Mouse (Mus musculus) lung, postnatal 0 days (tissue): Measurements from ENCODE around the gene Tle6. TPM values are rescaled to one million over a fixed set of nuclear protein-coding genes. Genes with fewer than 3 reads are reported as not detected.
"Not testable (repeated sequence)": the region's sequence is repeated elsewhere in the genome, so short reads cannot be mapped to it uniquely, and the experiment has no call there.

Experiments used
- ATAC-seq: fragments of 200-750 bp; cut with Nextera tagmentation; 2 replicates; pipeline ENCODE4 v1.8.0; 2017; ENCODE audit warnings: moderate library complexity
- DNase-seq: peaks from one replicate; pipeline ENCODE4 v3.0.0-alpha.2; 2016; ENCODE audit warnings: low spot score
- H3K27ac ChIP-seq: fragments of 300-500 bp; sonication (generic); 2 replicates; pipeline ENCODE4 v1.5.1; 2014; ENCODE audit warnings: antibody characterized with exemption, mild to moderate bottlenecking, low read length, mixed read lengths
- H3K27me3 ChIP-seq: fragments of 300-500 bp; sonication (generic); replicated peaks from 2 replicates; pipeline ENCODE4 v1.6.1; 2014; ENCODE audit warnings: low read length, mixed read lengths; ENCODE audit not compliant: insufficient read depth
- H3K36me3 ChIP-seq: fragments of 300-500 bp; sonication (generic); 2 replicates; pipeline ENCODE4 v1.6.1; 2014; ENCODE audit warnings: low read length, mixed read lengths; ENCODE audit not compliant: insufficient read depth
- H3K4me1 ChIP-seq: fragments of 300-500 bp; sonication (generic); 2 replicates; pipeline ENCODE4 v1.6.1; 2014; ENCODE audit warnings: antibody characterized with exemption, low read depth, low read length, mixed read lengths; ENCODE audit not compliant: insufficient read depth
- H3K4me2 ChIP-seq: fragments of 300-500 bp; sonication (generic); replicated peaks from 2 replicates; pipeline ENCODE4 v1.6.1; 2014; ENCODE audit warnings: low read depth, mild to moderate bottlenecking, low read length, moderate library complexity, mixed read lengths
- H3K4me3 ChIP-seq: fragments of 300-500 bp; sonication (generic); 2 replicates; pipeline ENCODE4 v1.5.1; 2014; ENCODE audit warnings: low read depth, low read length
- H3K9ac ChIP-seq: fragments of 300-500 bp; sonication (generic); replicated peaks from 2 replicates; pipeline ENCODE4 v1.6.1; 2014; ENCODE audit warnings: low read depth, mild to moderate bottlenecking
- H3K9me3 ChIP-seq: fragments of 300-500 bp; sonication (generic); 2 replicates; pipeline ENCODE4 v1.6.1; 2016; ENCODE audit warnings: low read length, mixed read lengths
- CTCF ChIP-seq: IDR thresholded peaks from 2 replicates; pipeline ENCODE4 v1.5.1; 2016; ENCODE audit warnings: antibody characterized with exemption, mild to moderate bottlenecking
- EP300 ChIP-seq: IDR thresholded peaks from 2 replicates; pipeline ENCODE4 v1.6.1; 2016; ENCODE audit warnings: antibody characterized with exemption, mild to moderate bottlenecking, control low read depth
- WGBS: fragments of 180-500 bp; shearing (Covaris S2); extraction: QIAGEN DNeasy Blood & Tissue Kit; methylation state at CpG from one replicate; pipeline ENCODE4 v1.1.7; 2014; 5-methylcytosine and 5-hydroxymethylcytosine counted together
- polyA plus RNA-seq: library from polyadenylated mRNA; unstranded; fragments of >200 nt; fragmentation: Nextera tagmentation; extraction: Ambion mirVana; gene quantifications from 2 replicates; pipeline ENCODE4 v1.2.1, GENCODE M21; 2015

The Tle6 gene
- polyA plus RNA-seq: 12.8 and 18.5 TPM in 2 replicates

DNA sequence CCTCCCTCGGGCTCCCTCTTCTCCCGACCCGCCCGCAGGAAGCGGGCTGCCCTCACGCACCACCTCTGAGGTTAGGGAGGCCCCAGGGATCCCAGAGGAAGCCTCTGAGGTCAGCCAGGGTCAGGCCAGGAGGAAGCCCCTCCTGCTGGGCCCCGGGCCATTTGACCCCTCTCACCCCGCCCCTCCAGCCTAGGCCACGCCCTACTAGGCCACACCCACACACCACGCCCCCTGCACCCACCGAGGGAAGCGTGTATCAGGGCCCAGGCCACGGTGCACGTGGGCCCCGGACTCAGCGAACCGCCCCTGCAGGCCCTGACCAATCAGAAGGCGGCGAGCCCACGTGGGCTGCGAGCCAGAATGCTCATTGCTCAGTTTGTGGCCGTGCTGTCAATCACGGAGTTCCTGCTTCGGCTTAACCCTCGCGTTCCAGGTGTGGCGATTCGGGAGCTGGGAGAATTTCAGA is at the start of gene Tle6:
TSS of gene Tle6 (minus strand) at position 336 of the 466 bp plus-strand sequence.
- no peaks in the 10 kb centered on the region for H3K9me3 ChIP-seq
- peak within 1 kb of the TSS; percentile 16; the same call in 1 of the 2 replicates for H3K4me3 ChIP-seq
- peaks cover 15% of the 10 kb centered on the region; the same call in 1 of the 2 replicates for H3K4me1 ChIP-seq
- H3K4me2 ChIP-seq: peak within 1 kb of the TSS; percentile 58
- TF ChIP-seq CTCF: no peak
- 0 out of 2 replicates have a peak, but pooled peaks have one; percentile 25 for TF ChIP-seq EP300
- WGBS: under 1% methylated on average over 27 of the region's 28 CpGs
- H3K9ac ChIP-seq: no peak within 1 kb of the TSS
- H3K27ac ChIP-seq: 0 out of 2 replicates have a peak within 1 kb of the TSS, but pooled peaks have one; percentile 43
- ATAC-seq (peak; percentile 89), DNase-seq (peak; percentile 96)
- no peaks in the 10 kb centered on the region for H3K27me3 ChIP-seq
- H3K36me3 ChIP-seq: no peaks in the 10 kb centered on the region

DNA sequence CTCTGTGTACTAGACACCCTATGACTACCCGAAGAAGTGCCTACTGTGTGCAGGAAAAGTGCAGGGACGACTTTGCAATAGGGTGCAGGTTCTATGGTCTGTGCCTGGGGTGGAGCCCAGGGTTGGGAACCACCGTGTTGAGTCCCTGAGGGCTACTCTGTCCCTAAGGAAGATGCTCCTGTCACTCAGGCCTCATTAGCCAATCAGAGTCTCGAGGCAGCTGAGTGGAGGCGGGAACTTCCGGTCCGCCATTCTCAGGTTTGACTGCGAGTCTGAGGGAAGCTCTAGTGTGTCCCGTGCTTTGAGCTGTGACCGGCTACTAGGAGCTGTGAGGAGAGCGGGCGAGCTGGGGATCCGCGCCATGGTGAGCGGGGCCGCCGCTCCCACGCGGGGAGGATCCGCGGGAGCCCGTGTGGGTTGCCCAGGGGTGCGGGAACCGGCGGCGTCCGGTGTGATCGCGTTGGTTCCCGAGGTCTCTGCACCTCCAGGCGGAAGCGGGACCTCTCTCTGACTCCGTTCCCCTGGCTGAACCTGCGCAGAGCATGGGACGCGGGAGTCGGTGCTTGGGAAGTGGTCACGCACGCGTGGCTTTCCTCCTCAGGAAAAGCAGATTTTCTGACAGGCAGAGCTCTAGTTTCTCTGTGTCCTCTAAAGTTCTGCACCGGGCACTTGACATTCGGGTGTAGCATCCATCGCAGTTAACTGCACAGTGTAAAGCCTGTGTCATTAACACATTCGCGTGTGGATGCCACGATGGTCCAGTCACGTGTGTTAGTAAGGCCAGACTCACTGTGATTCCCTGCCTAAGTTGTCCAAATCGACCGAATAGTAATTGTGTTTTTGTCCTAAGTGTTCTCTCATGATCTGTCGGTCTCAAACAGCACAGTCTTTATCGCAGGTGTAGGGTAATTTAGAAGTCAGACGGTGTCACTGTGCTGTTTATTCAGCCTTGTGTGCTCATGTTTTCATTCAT is 48.2 kb upstream of the Tle6 start, which contains the start of gene Gm10778:
TSS of gene Gm10778 (plus strand) at position 257 of the 973 bp plus-strand sequence.
- 4% methylated on average over 31 of the region's 52 CpGs for WGBS

DNA sequence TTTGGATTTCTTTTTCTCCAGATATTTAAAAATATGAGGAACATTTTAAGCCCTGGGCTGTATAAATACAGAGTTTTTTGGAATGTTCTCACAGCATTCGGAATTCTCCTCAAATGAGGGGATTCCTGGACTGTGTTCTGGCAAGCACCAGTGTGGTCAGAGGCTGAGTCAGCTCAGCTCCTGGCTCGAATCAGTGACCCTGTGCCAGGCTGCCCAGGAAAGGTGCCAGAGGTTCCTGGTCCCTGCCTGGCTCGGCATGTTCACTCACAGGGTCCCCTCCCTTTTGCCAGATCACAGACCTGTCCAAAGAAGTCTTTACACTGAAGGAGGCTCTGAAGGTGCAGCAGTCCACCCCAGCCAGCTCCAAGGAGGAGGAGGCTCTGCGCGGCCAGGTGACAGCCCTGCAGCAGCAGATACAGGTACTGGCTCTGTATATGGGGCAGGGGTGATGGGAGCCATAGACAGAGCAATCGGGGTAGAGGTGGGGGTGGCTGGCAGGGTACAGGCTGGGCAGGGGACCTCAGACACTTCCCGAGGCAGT is 45.2 kb upstream of the Tle6 start:
- no peaks in the 10 kb centered on the region for H3K27me3 ChIP-seq
- WGBS: 72% methylated on average over 7 of the region's 7 CpGs
- H3K9ac ChIP-seq: no peak overlapping the region
- H3K4me3 ChIP-seq: no peak overlapping the region
- no peak for ATAC-seq
- H3K9me3 ChIP-seq: no peaks in the 10 kb centered on the region
- H3K4me2 ChIP-seq: no peak overlapping the region
- no peak for DNase-seq
- no peaks in the 10 kb centered on the region for H3K36me3 ChIP-seq
- peaks cover 5% of the 10 kb centered on the region; the same call in 1 of the 2 replicates for H3K4me1 ChIP-seq
- no peak for TF ChIP-seq EP300
- TF ChIP-seq CTCF: no peak
- H3K27ac ChIP-seq: no peak overlapping the region

More for the DNA sequence above, 48.2 kb upstream of the Tle6 start, which contains the start of gene Gm10778:
- H3K4me3 ChIP-seq: peak within 1 kb of the TSS; percentile 50
- peak; percentile 98 for ATAC-seq
- H3K36me3 ChIP-seq, H3K9me3 ChIP-seq, H3K27me3 ChIP-seq, H3K27ac ChIP-seq, H3K4me1 ChIP-seq: not testable (repeated sequence)
- DNase-seq: peak; percentile 93
- peak within 1 kb of the TSS; percentile 44 for H3K4me2 ChIP-seq
- H3K9ac ChIP-seq: peak within 1 kb of the TSS; percentile 46; the same call in 1 of the 2 replicates

DNA sequence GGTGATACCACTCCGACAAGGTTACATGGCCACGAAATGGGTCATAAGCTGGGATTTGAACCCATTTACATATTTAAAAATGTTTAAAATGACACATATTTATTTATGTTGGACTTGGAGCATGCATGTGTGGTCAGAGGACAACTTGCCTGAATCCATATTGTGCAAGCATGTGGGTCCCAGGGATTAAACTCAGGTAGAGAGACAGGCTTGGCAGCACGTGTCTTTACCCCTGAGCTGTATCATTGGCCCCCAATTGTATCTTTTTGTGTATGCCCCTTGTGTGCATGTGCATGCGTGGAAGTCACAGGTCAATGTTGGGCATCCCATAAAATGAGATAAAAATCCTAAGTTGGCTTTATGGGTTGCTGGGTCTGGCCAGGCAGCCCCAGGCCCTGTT is 44.5 kb upstream of the Tle6 start:
- 91% methylated on average over 4 of the region's 4 CpGs for WGBS
- no peak for DNase-seq
- no peak overlapping the region for H3K4me2 ChIP-seq
- no peaks in the 10 kb centered on the region for H3K27me3 ChIP-seq
- no peak overlapping the region for H3K4me3 ChIP-seq
- no peak overlapping the region for H3K27ac ChIP-seq
- ATAC-seq: no peak
- no peak overlapping the region for H3K9ac ChIP-seq
- H3K4me1 ChIP-seq: peaks cover 5% of the 10 kb centered on the region; the same call in 1 of the 2 replicates
- TF ChIP-seq EP300 (no peak), CTCF (no peak)
- no peaks in the 10 kb centered on the region for H3K36me3 ChIP-seq
- H3K9me3 ChIP-seq: no peaks in the 10 kb centered on the region

DNA sequence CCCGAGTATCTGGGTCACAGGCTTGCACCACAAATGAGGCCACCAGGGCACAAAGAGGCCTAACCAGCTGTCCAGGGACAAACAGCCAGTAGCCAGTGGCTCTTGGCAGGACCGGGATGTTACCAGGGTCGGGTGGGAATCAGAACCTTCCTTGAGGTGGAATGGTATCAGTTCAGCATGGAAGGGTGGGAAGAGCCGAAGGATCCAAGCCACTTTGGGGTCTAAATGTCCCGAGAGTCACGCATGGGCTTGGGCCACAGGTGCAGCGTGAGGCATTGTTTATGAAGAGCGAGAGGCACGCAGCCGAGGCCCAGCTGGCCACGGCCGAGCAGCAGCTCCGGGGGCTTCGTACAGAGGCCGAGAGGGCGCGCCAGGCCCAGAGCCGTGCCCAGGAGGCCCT is 43.8 kb upstream of the Tle6 start:
- Histone ChIP-seq H3K4me1 (peaks cover 5% of the 10 kb centered on the region; the same call in 1 of the 2 replicates), H3K9ac (no peak overlapping the region), H3K36me3 (no peaks in the 10 kb centered on the region), H3K9me3 (no peaks in the 10 kb centered on the region), H3K27ac (no peak overlapping the region), H3K4me2 (no peak overlapping the region), H3K4me3 (no peak overlapping the region), H3K27me3 (no peaks in the 10 kb centered on the region)
- ATAC-seq (no peak), DNase-seq (no peak)
- 93% methylated on average over 18 of the region's 18 CpGs for WGBS
- TF ChIP-seq EP300: no peak
- TF ChIP-seq CTCF: no peak

DNA sequence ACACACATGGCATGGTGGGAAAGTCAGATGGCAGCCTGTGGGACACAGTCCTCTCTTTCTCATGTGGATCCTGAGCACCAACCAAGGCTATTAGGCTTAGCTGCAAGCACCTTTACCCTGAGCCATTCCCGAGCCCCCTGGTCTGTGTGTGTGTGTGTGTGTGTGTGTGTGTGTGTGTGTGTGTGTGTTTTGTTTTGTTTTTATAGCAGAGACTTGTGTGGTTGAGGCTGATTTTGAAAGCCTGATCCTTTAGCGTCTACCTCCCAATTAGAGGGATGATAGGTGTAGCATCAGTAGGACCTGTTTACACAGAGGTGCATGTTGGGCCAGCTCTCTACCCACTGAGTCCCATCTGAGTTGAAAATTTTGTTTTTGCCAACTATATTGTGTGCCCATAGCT is 43.3 kb upstream of the Tle6 start:
- peaks cover 5% of the 10 kb centered on the region; the same call in 1 of the 2 replicates for H3K4me1 ChIP-seq
- ATAC-seq (no peak), DNase-seq (no peak)
- peak overlapping the region; percentile 68; the same call in 1 of the 2 replicates for H3K27ac ChIP-seq
- WGBS: 48% methylated on average over 2 of the region's 2 CpGs
- no peaks in the 10 kb centered on the region for H3K9me3 ChIP-seq
- H3K9ac ChIP-seq: no peak overlapping the region
- H3K4me3 ChIP-seq: peak overlapping the region; percentile 64; the same call in 1 of the 2 replicates
- H3K4me2 ChIP-seq: peak overlapping the region; percentile 63
- no peaks in the 10 kb centered on the region for H3K36me3 ChIP-seq
- TF ChIP-seq CTCF: no peak
- no peaks in the 10 kb centered on the region for H3K27me3 ChIP-seq
